Comparison of ENCODE assay signal across 13 mouse cellular contexts in the genomic region with DNA sequence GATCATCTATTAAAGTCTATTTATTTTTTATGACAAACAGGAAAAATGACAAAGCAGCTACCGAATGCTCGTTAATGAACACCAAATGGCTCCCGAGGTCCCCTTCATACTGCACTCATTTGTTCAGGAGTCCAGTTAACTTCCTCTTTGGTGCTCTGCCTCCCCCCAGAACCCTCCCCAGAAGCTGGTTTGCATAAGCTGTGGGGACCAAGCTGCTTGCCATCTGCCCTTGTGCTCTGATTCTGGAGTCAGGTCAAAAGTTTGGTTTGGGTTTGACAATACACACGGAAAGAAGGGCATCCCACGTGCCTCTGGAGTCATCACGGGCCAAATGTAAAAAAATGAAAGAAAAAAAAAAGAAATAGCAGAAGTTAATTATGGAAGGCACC.
DNase-seq lines count a peak whose midpoint lies in the region; ATAC-seq lines count a peak whose summit lies in the region.
"Had no signal": no experiment of that assay in that cellular context is flagged by ENCODE, and none has a peak within 500 bp of the region (broad histone marks: within the 10 kb centered on the region; RNA-seq: fewer than 3 reads in every experiment).

No protein-coding gene starts in this region.

- WGBS in embryonic facial prominence, embryonic 10.5 days: 33% methylated on average over 6 of the region's 6 CpGs
- WGBS in limb, embryonic 13.5 days: 20% methylated on average over 6 of the region's 6 CpGs

- H3K4me1 ChIP-seq in embryonic facial prominence, embryonic 10.5 days: peaks cover 43% of the 10 kb centered on the region
- peaks cover 19% of the 10 kb centered on the region for H3K4me1 ChIP-seq in limb, embryonic 13.5 days

- no peaks in the 10 kb centered on the region for H3K36me3 ChIP-seq in embryonic facial prominence, embryonic 10.5 days (replicated peaks)
- H3K36me3 ChIP-seq in limb, embryonic 13.5 days: no peaks in the 10 kb centered on the region

- no peaks in the 10 kb centered on the region for H3K9me3 ChIP-seq in embryonic facial prominence, embryonic 10.5 days
- H3K9me3 ChIP-seq in limb, embryonic 13.5 days: no peaks in the 10 kb centered on the region

- no peaks in the 10 kb centered on the region; the same call in 1 of the 2 replicates for H3K27me3 ChIP-seq in embryonic facial prominence, embryonic 10.5 days (replicated peaks; ENCODE audit: low read depth, poor library complexity, severe bottlenecking)
- peaks cover 4% of the 10 kb centered on the region; the same call in 1 of the 2 replicates for H3K27me3 ChIP-seq in limb, embryonic 13.5 days

- H3K4me3 ChIP-seq in embryonic facial prominence, embryonic 10.5 days: no peak overlapping the region
- H3K4me3 ChIP-seq in limb, embryonic 13.5 days: no peak overlapping the region

- intact Hi-C loops in left cerebral cortex, postnatal 4 days (cut with DNase I): no loop called here
- intact Hi-C loops in left cerebral cortex, postnatal 25 days (cut with DNase I): no loop called here
- intact Hi-C loops in heart, postnatal 14 days (cut with DNase I): no loop called here

- peak; percentile 20 for DNase-seq in left cerebral cortex, postnatal 4 days
- DNase-seq in left cerebral cortex, postnatal 25 days (ENCODE audit: low spot score in 2 of 2): no peak
- peak; percentile 72 for DNase-seq in embryonic facial prominence, embryonic 10.5 days (ENCODE audit: low spot score)
- DNase-seq in adrenal gland, adult 18-20 months (ENCODE audit: low spot score in 2 of 2): no peak
- DNase-seq in heart, postnatal 14 days: no peak
- DNase-seq: cerebellum, adult 18-20 months; gastrocnemius, postnatal 10 days; heart, postnatal 36 days; right cerebral cortex, postnatal 14 days had no signal

- peak overlapping the region; percentile 65 for H3K27ac ChIP-seq in embryonic facial prominence, embryonic 10.5 days (replicated peaks)
- no peak overlapping the region for H3K27ac ChIP-seq in limb, embryonic 13.5 days
- H3K27ac ChIP-seq: liver, embryonic 14.5 days had no signal

- H3K4me2 ChIP-seq in limb, embryonic 13.5 days (replicated peaks): peak overlapping the region; percentile 37

- no peak overlapping the region for H3K9ac ChIP-seq in limb, embryonic 13.5 days
- H3K9ac ChIP-seq: liver, embryonic 14.5 days had no signal

- peak; percentile 50; the same call in 1 of the 2 replicates for ATAC-seq in common myeloid progenitor, adult 5-6 weeks (replicated peaks; ENCODE audit: low read depth, poor library complexity, severe bottlenecking)
- ATAC-seq in limb, embryonic 13.5 days (ENCODE audit: low FRiP score, low read depth): no peak
- ATAC-seq: forebrain, embryonic 16.5 days had no signal

Comparison
In these comparisons a context has a peak if more than half of its experiments do, and no peak if none do; other contexts are left out.
1. DNase-seq: peak in left cerebral cortex, postnatal 4 days (single experiment) and embryonic facial prominence, embryonic 10.5 days (single experiment); none in left cerebral cortex, postnatal 25 days (0 of 2), adrenal gland, adult 18-20 months (0 of 2) and heart, postnatal 14 days (0 of 2).